Mouse (Mus musculus) hindbrain, embryonic 11.5 days (tissue): ENCODE measurements around the gene Ifne. TPM values are rescaled to one million over a fixed set of nuclear protein-coding genes. Genes with fewer than 3 reads are reported as not detected.

Experiments
- ATAC-seq: fragments of 200-750 bp; cut with Nextera tagmentation; 2 replicates; pipeline ENCODE4 v1.8.0; 2017; ENCODE audit warnings: mild to moderate bottlenecking, moderate TSS enrichment, moderate library complexity; ENCODE audit not compliant: low FRiP score
- DNase-seq: peaks from one replicate; pipeline ENCODE4 v3.0.0-alpha.2; 2015; ENCODE audit warnings: low spot score
- H3K27ac ChIP-seq: fragments of 300-500 bp; sonication (generic); 2 replicates; pipeline ENCODE4 v1.5.1; 2014; ENCODE audit warnings: mild to moderate bottlenecking, low read depth, low read length
- H3K27me3 ChIP-seq: fragments of 300-500 bp; sonication (generic); 2 replicates; pipeline ENCODE4 v1.6.1; 2014; ENCODE audit warnings: mild to moderate bottlenecking, low read length, moderate library complexity, mixed read lengths; ENCODE audit not compliant: control insufficient read depth, insufficient read depth
- H3K36me3 ChIP-seq: fragments of 300-500 bp; sonication (generic); 2 replicates; pipeline ENCODE4 v1.6.1; 2014; ENCODE audit warnings: mild to moderate bottlenecking, low read length, moderate library complexity, mixed read lengths; ENCODE audit not compliant: control insufficient read depth, insufficient read depth
- H3K4me1 ChIP-seq: fragments of 300-500 bp; sonication (generic); replicated peaks from 2 replicates; pipeline ENCODE4 v1.6.1; 2014; ENCODE audit warnings: low read length, mixed read lengths; ENCODE audit not compliant: control insufficient read depth, insufficient read depth
- H3K4me2 ChIP-seq: fragments of 300-500 bp; sonication (generic); replicated peaks from 2 replicates; pipeline ENCODE4 v1.6.1; 2014; ENCODE audit warnings: mild to moderate bottlenecking, low read depth, low read length
- H3K4me3 ChIP-seq: fragments of 300-500 bp; sonication (generic); 2 replicates; pipeline ENCODE4 v1.5.1; 2014; ENCODE audit warnings: low read depth, low read length
- H3K9ac ChIP-seq: fragments of 300-500 bp; sonication (generic); 2 replicates; pipeline ENCODE4 v1.6.1; 2014; ENCODE audit warnings: low read depth, low read length
- H3K9me3 ChIP-seq: fragments of 300-500 bp; sonication (generic); 2 replicates; pipeline ENCODE4 v1.6.1; 2016; ENCODE audit warnings: low read length; ENCODE audit not compliant: control insufficient read depth
- WGBS: fragments of 180-500 bp; shearing (Covaris S2); extraction: QIAGEN DNeasy Blood & Tissue Kit; methylation state at CpG from one replicate; pipeline ENCODE4 v1.1.7; 2014; 5-methylcytosine and 5-hydroxymethylcytosine counted together
- polyA plus RNA-seq: library from polyadenylated mRNA; unstranded; fragments of >200 nt; fragmentation: Nextera tagmentation; extraction: Ambion mirVana; gene quantifications from 2 replicates; pipeline ENCODE4 v1.2.1, GENCODE M21; 2014

Gene Ifne
- polyA plus RNA-seq, 1 experiment from 2014 or later: not detected

- Histone ChIP-seq H3K4me3 (no peak overlapping the region), H3K9ac (no peak overlapping the region), H3K27ac (no peak overlapping the region), H3K27me3 (no peaks in the 10 kb centered on the region), H3K9me3 (no peaks in the 10 kb centered on the region), H3K4me2 (no peak overlapping the region), H3K4me1 (no peaks in the 10 kb centered on the region), H3K36me3 (no peaks in the 10 kb centered on the region)
- WGBS: 80% methylated on average over 4 of the region's 4 CpGs
- DNase-seq: no peak
- ATAC-seq: no peak
Observed at GRCm38 (mm10) chr4:88875435-88876095, 4.4 kb downstream of the Ifne start.

- H3K4me2 ChIP-seq: no peak overlapping the region
- 0% methylated on average over 2 of the region's 2 CpGs for WGBS
Observed at GRCm38 (mm10) chr4:88872691-88873090, 7.3 kb downstream of the Ifne start.

GRCm38 (mm10) chr4:88867926-88868911 is 11.8 kb downstream of the Ifne start:
- H3K36me3 ChIP-seq: no peaks in the 10 kb centered on the region
- DNase-seq (peak; percentile 63), ATAC-seq (peak; percentile 71)
- no peaks in the 10 kb centered on the region for H3K9me3 ChIP-seq
- H3K27me3 ChIP-seq: no peaks in the 10 kb centered on the region; the same call in 1 of the 2 replicates
- no peaks in the 10 kb centered on the region for H3K4me1 ChIP-seq
- H3K4me3 ChIP-seq: peak overlapping the region; percentile 47
- H3K9ac ChIP-seq: peak overlapping the region; percentile 42; the same call in 1 of the 2 replicates
- WGBS: 8% methylated on average over 31 of the region's 31 CpGs
- H3K27ac ChIP-seq: no peak overlapping the region
- peak overlapping the region; percentile 85 for H3K4me2 ChIP-seq

More at GRCm38 (mm10) chr4:88872691-88873090, 7.3 kb downstream of the Ifne start:
- H3K9ac ChIP-seq: no peak overlapping the region
- no peaks in the 10 kb centered on the region for H3K4me1 ChIP-seq
- H3K27me3 ChIP-seq: no peaks in the 10 kb centered on the region
- H3K36me3 ChIP-seq: no peaks in the 10 kb centered on the region
- peak; percentile 34; the same call in 1 of the 2 replicates for ATAC-seq
- H3K4me3 ChIP-seq: no peak overlapping the region
- H3K27ac ChIP-seq: no peak overlapping the region
- peak; percentile 59 for DNase-seq
- H3K9me3 ChIP-seq: no peaks in the 10 kb centered on the region

GRCm38 (mm10) chr4:88867366-88867925 is 12.6 kb downstream of the Ifne start:
- H3K36me3 ChIP-seq: no peaks in the 10 kb centered on the region
- H3K4me2 ChIP-seq: peak overlapping the region; percentile 85
- H3K9ac ChIP-seq: peak overlapping the region; percentile 42; the same call in 1 of the 2 replicates
- ATAC-seq (peak; percentile 69), DNase-seq (peak; percentile 90)
- under 1% methylated on average over 8 of the region's 8 CpGs for WGBS
- H3K4me1 ChIP-seq: no peaks in the 10 kb centered on the region
- H3K9me3 ChIP-seq: no peaks in the 10 kb centered on the region
- H3K4me3 ChIP-seq: peak overlapping the region; percentile 47
- no peak overlapping the region for H3K27ac ChIP-seq
- H3K27me3 ChIP-seq: no peaks in the 10 kb centered on the region; the same call in 1 of the 2 replicates

- H3K27me3 ChIP-seq: no peaks in the 10 kb centered on the region; the same call in 1 of the 2 replicates
- H3K4me2 ChIP-seq: no peak overlapping the region
- H3K9me3 ChIP-seq: no peaks in the 10 kb centered on the region
- H3K36me3 ChIP-seq: no peaks in the 10 kb centered on the region
- DNase-seq (no peak), ATAC-seq (no peak)
- no peak overlapping the region for H3K4me3 ChIP-seq
- no peaks in the 10 kb centered on the region for H3K4me1 ChIP-seq
- 49% methylated on average over 6 of the region's 6 CpGs for WGBS
- no peak overlapping the region for H3K9ac ChIP-seq
- no peak overlapping the region for H3K27ac ChIP-seq
Observed at GRCm38 (mm10) chr4:88865011-88865569, 14.9 kb downstream of the Ifne start.

- DNase-seq: no peak
- Histone ChIP-seq H3K9me3 (no peaks in the 10 kb centered on the region), H3K4me2 (no peak overlapping the region), H3K27ac (no peak overlapping the region), H3K9ac (no peak overlapping the region), H3K4me1 (no peaks in the 10 kb centered on the region), H3K27me3 (no peaks in the 10 kb centered on the region; the same call in 1 of the 2 replicates), H3K4me3 (no peak overlapping the region), H3K36me3 (no peaks in the 10 kb centered on the region)
- ATAC-seq: no peak
- WGBS: 76% methylated on average over 9 of the region's 9 CpGs
Observed at GRCm38 (mm10) chr4:88864599-88864998, 15.4 kb downstream of the Ifne start.

- no peak overlapping the region for H3K9ac ChIP-seq
- H3K36me3 ChIP-seq: no peaks in the 10 kb centered on the region
- H3K4me3 ChIP-seq: no peak overlapping the region
- H3K9me3 ChIP-seq: no peaks in the 10 kb centered on the region
- no peak overlapping the region for H3K4me2 ChIP-seq
- DNase-seq: no peak
- WGBS: 5% methylated on average over 7 of the region's 7 CpGs
- no peak for ATAC-seq
- H3K27ac ChIP-seq: no peak overlapping the region
- H3K27me3 ChIP-seq: no peaks in the 10 kb centered on the region; the same call in 1 of the 2 replicates
- H3K4me1 ChIP-seq: no peaks in the 10 kb centered on the region
Observed at GRCm38 (mm10) chr4:88863309-88863708, 16.7 kb downstream of the Ifne start.

GRCm38 (mm10) chr4:88859214-88859613 is 20.8 kb downstream of the Ifne start:
- Histone ChIP-seq H3K4me2 (no peak overlapping the region), H3K4me1 (no peaks in the 10 kb centered on the region), H3K27ac (no peak overlapping the region), H3K27me3 (no peaks in the 10 kb centered on the region), H3K9me3 (no peaks in the 10 kb centered on the region), H3K9ac (no peak overlapping the region), H3K36me3 (no peaks in the 10 kb centered on the region), H3K4me3 (no peak overlapping the region)
- ATAC-seq (no peak), DNase-seq (no peak)
